In genomic region chr19:60682283-60682682, GRCm38 (mm10) we compare ENCODE assay signal across 15 mouse cellular contexts.
DNase-seq lines count a peak whose midpoint lies in the region; ATAC-seq and TF ChIP-seq lines count a peak whose summit lies in the region.
"Had no signal": no experiment of that assay in that cellular context is flagged by ENCODE, and none has a peak within 500 bp of the region (broad histone marks: within the 10 kb centered on the region; RNA-seq: fewer than 3 reads in every experiment).

No protein-coding gene starts in this region.

- H3K4me2 ChIP-seq in midbrain, embryonic 15.5 days = no peak overlapping the region
- H3K4me2 ChIP-seq: embryonic facial prominence, embryonic 13.5 days; heart, embryonic 11.5 days; limb, embryonic 12.5 days had no signal

- no peak for TF ChIP-seq RAD21 in MEL (IDR thresholded peaks at IDR 0.05; ENCODE audit: low read depth, low read length)

- peak; percentile 8 for DNase-seq in cerebellum, postnatal 14 days
- DNase-seq in cerebellum, adult 11 months = no peak
- DNase-seq in MEL (ENCODE audit: low read depth, low spot score) = peak; percentile 22
- peak; percentile 14 to 36 for DNase-seq in layer of hippocampus, adult 18-20 months (ENCODE audit: low spot score in 2 of 2)
- DNase-seq in heart, adult 11 months = no peak
- DNase-seq in thymus, postnatal 0 days (ENCODE audit: low spot score) = no peak
- no peak for DNase-seq in thymus, postnatal 10 days (ENCODE audit: low spot score in 2 of 2)
- DNase-seq: cerebellum, adult 9-10 months; kidney, postnatal 10 days; lung, adult 18-20 months; spleen, adult 18-20 months had no signal

- H3K4me1 ChIP-seq in MEL (ENCODE audit: control insufficient read depth in 1 of 2, insufficient read depth in 2 of 2, low read length in 2 of 2) = peaks cover 0 to 6% of the 10 kb centered on the region in 2 experiments; a peak in 2 of 4 replicates
- H3K4me1 ChIP-seq in midbrain, embryonic 15.5 days = no peaks in the 10 kb centered on the region; the same call in 1 of the 2 replicates
- H3K4me1 ChIP-seq: embryonic facial prominence, embryonic 13.5 days; limb, embryonic 12.5 days had no signal

- peak in 1 of 2 experiments; percentile 29; a peak in 1 of 4 replicates for TF ChIP-seq EP300 in MEL (IDR thresholded peaks at IDR 0.05; ENCODE audit: low read depth in 1 of 2, low read length in 2 of 2)

- peaks cover 0 to 3% of the 10 kb centered on the region in 2 experiments; a peak in 2 of 4 replicates for H3K36me3 ChIP-seq in MEL (ENCODE audit: control insufficient read depth in 1 of 2, insufficient read depth in 2 of 2, low read length in 2 of 2)
- H3K36me3 ChIP-seq in midbrain, embryonic 15.5 days (replicated peaks) = no peaks in the 10 kb centered on the region
- H3K36me3 ChIP-seq: embryonic facial prominence, embryonic 13.5 days; limb, embryonic 12.5 days had no signal

- peaks cover 9 to 21% of the 10 kb centered on the region in 2 experiments for H3K27me3 ChIP-seq in MEL (ENCODE audit: control insufficient read depth in 1 of 2, insufficient read depth in 2 of 2, low read length in 2 of 2)
- no peaks in the 10 kb centered on the region for H3K27me3 ChIP-seq in midbrain, embryonic 15.5 days (replicated peaks)
- H3K27me3 ChIP-seq: embryonic facial prominence, embryonic 13.5 days; limb, embryonic 12.5 days had no signal

- no peak for TF ChIP-seq CTCF in MEL (IDR thresholded peaks at IDR 0.05 in 2 of 3, conservative IDR thresholded peaks at IDR 0.05 in 1 of 3; ENCODE audit: control insufficient read depth in 1 of 3, insufficient read depth in 1 of 3, low read depth in 2 of 3, low read length in 3 of 3, poor library complexity in 1 of 3, severe bottlenecking in 1 of 3)

- no peaks in the 10 kb centered on the region for H3K79me2 ChIP-seq in MEL (ENCODE audit: control insufficient read depth, insufficient read depth, low read length, poor library complexity)

- H3K4me3 ChIP-seq in MEL (ENCODE audit: control insufficient read depth in 1 of 2, insufficient read depth in 1 of 2, low read depth in 2 of 2, low read length in 2 of 2) = no peak overlapping the region
- no peak overlapping the region for H3K4me3 ChIP-seq in midbrain, embryonic 15.5 days
- H3K4me3 ChIP-seq: embryonic facial prominence, embryonic 13.5 days; limb, embryonic 12.5 days had no signal

- ATAC-seq in midbrain, embryonic 15.5 days (replicated peaks) = peak; percentile 56

- H3K9me3 ChIP-seq in MEL (replicated peaks; ENCODE audit: insufficient read depth, low read length) = no peaks in the 10 kb centered on the region
- H3K9me3 ChIP-seq in midbrain, embryonic 15.5 days = no peaks in the 10 kb centered on the region
- H3K9me3 ChIP-seq: embryonic facial prominence, embryonic 13.5 days; limb, embryonic 12.5 days had no signal

- H3K27ac ChIP-seq in MEL (ENCODE audit: control insufficient read depth, low read depth, low read length) = no peak overlapping the region
- H3K27ac ChIP-seq in midbrain, embryonic 15.5 days = peak overlapping the region; percentile 16; the same call in 1 of the 2 replicates
- H3K27ac ChIP-seq: embryonic facial prominence, embryonic 13.5 days; limb, embryonic 12.5 days had no signal

- 33% methylated on average over 3 of the region's 3 CpGs for WGBS in midbrain, embryonic 15.5 days

- H3K9ac ChIP-seq in MEL (ENCODE audit: control insufficient read depth, low read depth, low read length, poor library complexity, severe bottlenecking) = no peak overlapping the region
- no peak overlapping the region for H3K9ac ChIP-seq in midbrain, embryonic 15.5 days
- H3K9ac ChIP-seq: embryonic facial prominence, embryonic 13.5 days; limb, embryonic 12.5 days had no signal

- TF ChIP-seq POLR2A in MEL (IDR thresholded peaks at IDR 0.05; ENCODE audit: control insufficient read depth in 1 of 2, insufficient read depth in 1 of 2, low read depth in 1 of 2, low read length in 2 of 2, poor library complexity in 1 of 2) = no peak

TF ChIP-seq in MEL, 35 proteins besides CTCF, POLR2A, EP300 and RAD21:
- TF ChIP-seq POLR2AphosphoS5 (IDR thresholded peaks at IDR 0.05; ENCODE audit: borderline replicate concordance, low read depth, low read length) = no peak
- TF ChIP-seq POLR2AphosphoS2 (IDR thresholded peaks at IDR 0.05; ENCODE audit: low read length) = no peak
- no peak for TF ChIP-seq TAL1 (IDR thresholded peaks at IDR 0.05; ENCODE audit: low read length)
- TF ChIP-seq USF1 (IDR thresholded peaks at IDR 0.05; ENCODE audit: low read depth, low read length) = no peak
- TF ChIP-seq ZMIZ1 (IDR thresholded peaks at IDR 0.05; ENCODE audit: low read depth, low read length) = no peak
- TF ChIP-seq MYB (IDR thresholded peaks at IDR 0.05; ENCODE audit: low read depth, low read length) = no peak

Comparison
In these comparisons a context has a peak if more than half of its experiments do, and no peak if none do; other contexts are left out.
1. DNase-seq: peak in cerebellum, postnatal 14 days (2 of 2), MEL (single experiment) and layer of hippocampus, adult 18-20 months (2 of 2); none in cerebellum, adult 11 months (single experiment), heart, adult 11 months (single experiment), thymus, postnatal 0 days (single experiment) and thymus, postnatal 10 days (0 of 2).